Mouse (Mus musculus) lung, postnatal 14 days (tissue): ENCODE measurements around the gene Unc5cl.
"Not testable (repeated sequence)": the region's sequence is repeated elsewhere in the genome, so short reads cannot be mapped to it uniquely, and the experiment has no call there.

Source experiments
- DNase-seq: peaks from one replicate; pipeline ENCODE4 v3.0.0; 2021

Unc5cl gene

DNA sequence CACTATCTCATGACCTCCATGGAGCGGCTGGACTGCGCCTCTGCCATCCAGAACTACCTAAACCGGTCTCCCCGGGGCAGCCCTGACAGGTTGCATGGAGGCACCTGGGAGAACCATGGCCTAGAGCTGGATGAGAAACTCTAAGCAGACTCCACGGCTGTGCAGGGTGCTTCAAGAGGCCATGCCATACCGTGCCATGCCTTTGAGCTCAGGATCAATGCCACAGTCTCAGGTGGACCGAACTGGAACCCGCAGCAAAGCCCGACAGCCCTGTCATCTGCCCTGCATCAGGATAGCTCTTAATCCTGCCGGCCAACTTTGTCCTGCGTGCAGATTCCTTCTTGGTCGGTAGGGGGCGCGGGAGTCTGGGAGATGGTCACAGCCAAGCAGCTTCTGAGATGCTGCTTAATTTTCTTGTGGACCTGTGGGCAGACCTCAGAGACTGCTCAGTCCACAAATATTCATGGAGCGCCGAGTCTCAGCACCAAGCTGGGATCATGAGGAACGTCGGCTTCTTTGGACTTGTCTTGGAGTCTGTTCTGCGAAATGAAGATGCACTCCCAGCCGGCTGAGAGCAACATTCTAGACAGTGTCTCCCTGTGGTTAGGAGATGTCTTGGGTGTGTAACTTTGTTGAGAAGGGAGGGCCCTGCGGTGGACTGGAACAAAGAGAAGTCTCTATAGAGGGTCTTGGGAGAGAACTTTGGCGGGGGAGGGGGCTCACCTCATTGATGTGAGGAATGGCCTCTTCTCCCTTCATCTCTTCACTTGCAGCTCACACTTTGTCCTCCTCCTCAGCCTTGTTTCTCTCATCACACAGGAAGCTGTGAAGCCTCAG lies 12.9 kb downstream of the Unc5cl start:
- peak; percentile 89 for DNase-seq

DNA sequence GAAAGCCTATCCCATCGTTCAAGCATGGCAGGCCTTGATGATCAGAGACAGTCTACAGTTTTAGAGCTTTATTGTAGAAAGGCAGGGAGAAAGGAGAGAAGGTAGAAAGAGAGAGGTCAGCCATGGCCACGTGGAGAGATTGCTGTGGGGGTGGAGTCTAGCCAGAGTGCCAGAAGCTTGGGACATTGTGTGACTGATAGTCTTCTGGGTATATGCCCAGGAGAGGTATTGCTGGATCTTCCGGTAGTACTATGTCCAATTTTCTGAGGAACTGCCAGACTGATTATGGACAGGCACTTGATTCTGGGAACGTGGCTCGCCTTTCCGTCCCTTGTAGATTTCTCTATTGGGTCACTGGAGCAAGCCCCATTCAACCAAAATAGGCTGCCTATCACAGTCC lies 19.6 kb downstream of the Unc5cl start:
- DNase-seq = not testable (repeated sequence)

DNA sequence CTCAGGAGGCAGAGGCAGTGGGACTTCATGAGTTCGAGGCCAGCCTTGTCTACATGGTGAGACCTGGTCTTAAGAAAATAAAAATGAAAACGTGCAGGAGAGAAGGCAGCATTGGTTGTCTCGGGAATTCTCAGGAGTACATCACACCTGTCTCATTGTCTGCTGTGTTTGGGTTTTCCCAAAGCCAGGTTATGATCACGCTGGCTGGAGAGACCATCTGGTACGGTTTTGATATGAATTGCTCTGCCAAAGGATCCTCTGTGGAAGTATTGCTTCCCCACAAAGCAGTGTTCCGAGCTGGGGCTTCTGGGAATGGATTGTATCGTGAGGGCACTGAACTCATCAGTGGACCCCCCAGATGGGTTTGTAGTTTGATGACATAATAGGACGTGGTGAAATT lies 20.7 kb downstream of the Unc5cl start:
- DNase-seq = no peak

DNA sequence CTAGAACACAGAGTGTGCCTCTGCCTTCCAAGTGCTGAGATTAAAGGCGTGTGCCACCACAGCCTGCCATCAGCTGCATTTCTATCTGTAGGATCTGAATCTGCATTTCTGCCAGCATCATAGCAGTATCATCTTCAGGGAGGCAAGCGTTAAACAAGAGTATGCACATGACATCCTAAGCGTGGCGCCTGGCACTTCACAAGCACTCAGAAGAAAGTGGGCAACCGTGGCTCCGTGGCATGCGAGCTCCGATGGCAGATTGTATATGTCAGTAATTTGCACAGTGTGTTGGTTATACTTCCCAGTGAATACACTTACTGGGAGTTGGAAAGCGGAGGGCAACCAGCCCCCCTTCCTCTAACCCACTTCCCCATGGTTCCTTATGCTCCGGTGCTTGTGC lies 25.3 kb downstream of the Unc5cl start:
- no peak for DNase-seq

DNA sequence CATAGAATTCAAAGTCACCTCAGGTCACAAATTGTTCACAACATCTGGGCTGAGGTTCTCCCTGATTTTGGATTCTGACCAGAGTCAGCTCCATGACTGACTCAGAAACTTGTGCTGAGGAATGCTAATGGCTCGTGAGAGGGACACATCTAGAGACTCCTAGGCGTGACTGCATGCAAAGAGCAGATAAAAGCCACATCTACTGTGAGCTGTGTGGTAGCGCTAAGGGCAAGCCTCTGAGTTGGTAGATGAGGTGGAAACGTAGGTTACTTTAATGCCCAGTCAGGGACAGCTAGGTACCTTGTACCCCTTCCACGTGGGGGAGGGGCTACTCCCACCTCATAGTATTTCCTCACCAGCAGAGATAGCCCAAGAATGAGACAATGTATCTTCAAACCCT lies 29.1 kb downstream of the Unc5cl start:
- no peak for DNase-seq

DNA sequence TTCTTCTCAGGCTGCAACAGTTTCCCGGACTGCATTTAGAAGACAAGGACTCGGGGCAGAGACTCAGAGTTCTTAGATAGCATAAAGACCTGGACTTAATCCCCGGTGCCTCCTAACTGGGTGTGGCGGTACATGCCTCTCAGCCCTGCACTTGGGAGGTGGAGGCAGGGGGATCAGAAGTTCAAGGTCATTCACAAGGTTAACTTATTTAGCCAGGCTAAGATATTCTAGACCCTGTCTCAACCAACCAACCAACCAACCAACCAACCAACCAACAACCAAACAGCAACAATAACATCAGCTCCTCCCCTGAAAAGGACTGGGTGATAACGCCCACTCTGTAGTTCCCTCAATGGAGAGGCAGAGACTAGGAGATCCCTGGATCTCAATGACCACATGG lies 29.5 kb downstream of the Unc5cl start:
- DNase-seq = no peak

DNA sequence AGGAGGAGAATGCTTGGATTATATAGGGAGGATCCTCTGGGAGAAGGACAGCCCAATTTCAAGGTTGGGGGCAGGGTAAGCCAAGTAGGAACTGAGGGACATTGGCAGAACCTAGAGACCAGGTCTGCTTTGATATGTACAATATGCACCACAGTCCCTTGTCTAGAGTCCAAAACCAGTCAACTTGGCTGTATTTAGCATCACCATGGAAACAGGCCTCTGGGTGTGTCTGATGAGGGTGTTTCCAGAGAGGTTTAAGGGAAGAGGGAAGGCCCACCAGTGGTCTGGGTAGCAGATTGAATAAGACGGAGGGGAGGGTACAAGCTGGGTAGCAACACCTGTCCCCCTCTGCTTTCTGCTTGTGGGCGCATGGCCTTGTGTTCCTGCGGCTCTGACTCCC lies 34.8 kb downstream of the Unc5cl start:
- DNase-seq = no peak

DNA sequence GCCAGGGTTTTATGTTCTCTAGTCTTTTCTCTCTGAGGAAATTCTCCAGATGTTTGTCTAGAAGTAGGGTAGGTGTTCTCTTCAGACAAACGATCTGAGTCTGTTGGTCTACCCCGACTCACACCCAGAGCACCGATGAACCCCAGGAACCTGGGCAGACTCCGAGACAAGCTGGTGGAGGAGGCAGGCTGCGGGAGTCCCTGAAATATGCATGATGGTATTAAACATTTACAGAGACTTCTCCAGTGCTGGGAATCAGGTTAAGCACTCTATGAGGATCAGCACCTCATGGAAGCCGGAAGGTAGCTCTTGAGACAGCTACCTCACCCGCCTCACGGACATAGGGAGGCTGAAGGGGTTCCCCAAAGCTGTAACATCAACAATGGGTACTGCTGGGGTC lies 37.9 kb downstream of the Unc5cl start:
- DNase-seq = no peak

DNA sequence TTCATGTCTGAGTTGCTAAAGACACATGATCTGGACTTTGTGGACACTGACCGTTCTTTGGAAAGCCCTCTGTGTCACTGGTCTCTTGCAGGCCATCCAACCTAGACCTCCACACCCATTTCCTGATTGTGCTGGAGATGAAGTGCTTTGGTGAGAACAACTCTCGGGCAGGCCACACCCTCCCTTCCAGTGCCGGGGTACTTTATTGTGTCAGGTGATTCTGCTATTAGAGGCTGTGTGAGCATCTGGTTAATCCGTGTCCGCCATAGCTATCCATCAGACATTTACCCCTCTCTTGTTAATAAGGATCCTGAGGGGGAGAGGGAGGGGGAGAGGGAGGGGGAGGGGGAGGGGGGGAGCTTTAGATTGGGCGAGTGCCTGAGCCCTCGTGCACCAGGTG lies 38.9 kb downstream of the Unc5cl start:
- no peak for DNase-seq

DNA sequence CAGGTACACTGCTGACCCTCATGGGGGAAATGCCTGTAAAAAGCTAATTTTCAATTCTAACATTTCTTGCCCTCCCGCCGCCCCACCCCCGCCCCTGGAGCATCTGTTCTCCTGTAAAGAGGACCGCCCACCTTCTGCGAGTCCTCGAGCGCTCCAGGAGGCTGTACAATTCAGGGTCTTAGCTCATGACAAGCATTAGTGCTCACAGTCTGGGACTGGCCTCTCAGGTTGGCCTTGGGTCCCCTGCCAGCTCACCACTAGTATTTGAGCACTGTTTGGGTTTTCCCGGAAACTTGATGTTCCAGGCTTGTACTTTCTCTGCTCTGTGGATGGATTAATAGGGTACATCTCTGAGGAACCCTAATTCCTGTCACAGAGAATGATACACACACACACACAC lies 39.3 kb downstream of the Unc5cl start:
- no peak for DNase-seq

DNA sequence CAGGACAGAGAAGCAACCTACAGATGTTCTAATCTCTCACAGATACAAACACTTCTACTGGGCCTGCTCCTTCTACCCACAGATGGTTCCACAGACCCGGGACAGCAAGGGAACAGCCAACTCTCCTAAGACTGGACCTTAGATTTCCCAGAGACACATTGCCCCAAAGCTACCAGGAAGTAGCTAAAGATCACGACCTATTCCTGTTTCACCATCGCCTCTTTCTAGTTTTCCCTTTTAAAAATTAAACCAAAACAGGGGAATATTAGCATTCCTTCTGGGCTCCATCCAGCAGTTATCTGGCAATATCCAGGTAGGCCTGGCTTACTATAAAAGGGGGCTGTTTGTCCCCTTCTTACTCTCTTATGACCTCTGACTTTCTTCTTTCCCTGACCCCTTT lies 43.3 kb downstream of the Unc5cl start:
- no peak for DNase-seq

DNA sequence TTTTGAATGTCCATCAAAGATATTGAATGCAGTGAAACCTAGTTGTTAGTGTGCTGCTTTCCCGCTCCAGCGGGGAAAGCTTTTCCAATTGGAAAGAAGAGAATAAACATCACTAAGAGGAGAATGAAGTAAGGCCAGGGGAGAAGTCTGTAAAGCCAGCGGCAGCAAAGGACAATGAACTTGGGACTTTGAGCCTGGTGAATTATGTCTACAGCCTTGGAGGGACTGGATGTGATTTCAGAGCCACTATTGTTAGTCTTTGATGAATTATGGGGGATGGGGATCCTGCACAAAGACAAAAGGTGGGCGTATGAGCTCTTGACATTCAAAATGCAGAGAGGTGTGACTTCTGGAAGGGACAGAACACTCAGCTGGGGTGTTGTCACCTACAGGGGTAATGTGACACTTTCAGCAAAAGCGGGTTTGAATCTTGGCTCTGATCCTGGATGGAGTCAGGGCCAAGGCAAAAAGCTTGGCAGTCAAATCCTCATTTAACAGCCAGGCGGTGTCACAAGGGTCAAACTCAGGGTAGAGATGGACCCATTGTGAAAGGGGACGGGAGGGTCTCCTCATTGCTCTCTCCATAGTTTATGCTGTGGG lies 46.2 kb downstream of the Unc5cl start:
- DNase-seq = no peak

DNA sequence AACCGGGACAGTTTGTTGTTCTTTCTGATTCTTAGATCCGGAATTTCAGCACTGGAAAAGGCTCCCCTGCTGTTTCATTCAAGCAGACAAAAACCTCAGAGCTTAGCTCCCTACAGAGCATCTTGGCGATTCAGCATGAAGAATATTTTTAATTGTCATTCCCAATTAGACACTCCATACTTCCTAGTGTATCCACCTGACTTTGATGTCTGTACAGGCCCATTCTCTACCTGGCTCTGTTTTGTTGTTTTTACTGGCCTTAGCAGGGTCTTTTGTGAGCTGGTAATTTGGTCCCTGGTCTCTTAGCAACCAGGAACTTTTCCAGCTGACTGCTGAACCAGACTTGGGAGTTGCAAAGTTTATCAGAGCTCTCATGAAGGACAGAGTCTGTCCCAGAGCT lies 50.3 kb downstream of the Unc5cl start:
- DNase-seq = no peak

DNA sequence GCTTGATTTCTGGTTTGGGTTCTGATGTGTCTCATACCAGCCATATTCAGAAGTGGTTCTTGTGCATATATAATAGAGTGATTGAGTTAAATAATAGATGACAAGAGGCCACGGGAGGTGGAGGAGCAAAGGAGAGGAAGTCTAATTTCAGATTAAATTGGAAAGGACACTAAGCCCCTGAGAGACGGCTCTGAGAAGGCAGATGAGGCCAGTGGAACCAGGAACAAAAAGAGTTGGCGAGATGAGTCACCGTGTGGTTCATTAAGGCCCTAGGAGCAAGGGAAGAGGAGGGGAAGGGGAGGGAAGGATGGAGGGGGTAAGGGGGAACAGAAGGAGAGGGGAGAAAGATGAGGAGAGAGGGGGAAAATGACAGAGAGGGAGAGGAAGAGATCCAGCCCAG lies 52.3 kb downstream of the Unc5cl start:
- no peak for DNase-seq

DNA sequence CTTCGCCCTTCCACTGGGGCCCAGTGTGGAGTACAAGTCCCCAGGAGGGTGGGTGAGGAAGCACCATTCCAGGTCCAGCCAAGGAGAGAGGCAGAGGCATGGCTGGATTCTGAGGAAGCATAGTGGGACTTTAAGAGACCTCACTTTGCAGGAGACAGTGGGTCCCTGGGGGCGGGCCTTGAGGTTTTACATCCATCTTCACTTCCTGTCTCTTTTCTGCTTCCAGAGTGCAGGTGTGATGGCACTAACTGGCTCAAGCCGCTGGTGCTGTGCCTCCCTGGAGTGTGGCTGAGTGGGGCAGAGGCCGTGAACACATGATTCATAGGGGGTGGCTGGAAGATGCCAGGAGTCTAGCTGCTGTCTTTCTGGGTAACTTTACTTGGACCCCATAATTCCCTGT lies 54.9 kb downstream of the Unc5cl start:
- no peak for DNase-seq

DNA sequence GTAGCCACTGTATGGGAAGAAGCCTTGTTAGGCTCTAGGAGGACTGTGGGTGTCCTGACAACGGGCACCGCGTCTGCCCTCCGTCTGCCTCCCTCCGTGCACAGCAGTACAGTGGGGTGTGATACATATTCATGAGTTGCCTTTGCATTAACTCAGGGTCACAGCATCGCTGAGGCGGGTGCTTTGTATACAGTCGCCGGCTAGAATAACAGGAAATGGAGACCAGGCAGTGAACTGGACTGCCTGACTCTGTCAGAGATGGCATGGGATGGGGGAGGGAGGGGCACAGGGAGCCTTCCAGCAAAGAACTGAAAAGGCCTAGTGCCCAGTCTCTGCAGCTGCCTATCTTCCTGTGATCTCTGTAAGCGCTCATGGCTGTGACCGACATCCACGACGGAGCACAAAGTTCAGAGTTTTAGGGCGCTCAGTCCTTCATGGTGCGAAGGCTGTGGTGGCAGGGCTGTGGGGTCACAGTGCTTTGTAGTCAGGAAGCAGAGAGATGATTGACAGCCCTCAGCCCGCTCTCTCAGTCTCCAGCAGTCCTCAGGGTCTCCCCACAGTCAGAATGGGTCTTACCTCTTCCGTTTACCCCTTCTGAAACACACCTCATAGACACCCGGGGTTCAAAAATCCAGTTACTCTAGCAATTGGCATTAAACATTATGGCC lies 58.0 kb downstream of the Unc5cl start:
- peak; percentile 2 for DNase-seq

DNA sequence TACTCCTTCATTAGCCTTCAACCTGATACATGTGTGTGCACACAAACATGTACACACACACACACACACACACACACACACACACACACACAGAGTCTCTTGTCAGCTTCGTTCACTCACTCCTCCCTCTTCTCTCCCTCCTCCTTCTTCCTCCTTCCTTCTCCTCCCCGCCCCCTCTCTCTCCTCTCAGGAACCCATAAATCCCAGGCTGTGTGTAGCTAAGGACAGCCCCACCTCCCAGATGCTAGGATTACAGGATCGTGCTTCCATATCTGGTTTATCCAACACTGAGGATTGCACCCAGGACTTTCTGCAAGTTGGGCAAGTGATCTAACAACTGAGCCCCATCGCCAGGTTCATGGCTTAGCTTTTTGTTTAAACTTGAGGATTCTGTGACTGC lies 59.9 kb downstream of the Unc5cl start:
- no peak for DNase-seq

DNA sequence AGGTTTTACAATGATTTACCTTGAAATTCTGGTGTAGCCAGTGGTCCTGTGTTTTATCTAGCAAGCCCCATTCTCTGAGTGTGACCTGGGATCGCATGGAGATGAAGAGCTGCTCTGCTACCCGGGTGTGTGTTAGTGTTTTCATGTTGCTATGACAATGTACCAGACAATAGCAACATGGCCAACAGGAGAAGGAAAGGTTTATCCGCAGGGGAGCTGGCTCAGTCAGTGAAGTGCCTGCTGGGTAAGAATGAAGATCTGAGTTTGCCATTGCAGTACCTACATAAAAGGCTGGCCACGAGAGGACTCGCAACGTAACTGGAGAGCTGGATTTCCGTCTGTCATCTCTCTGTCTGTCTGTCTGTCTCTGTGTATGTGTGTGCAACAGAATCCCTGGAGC lies 64.3 kb downstream of the Unc5cl start:
- no peak for DNase-seq

DNA sequence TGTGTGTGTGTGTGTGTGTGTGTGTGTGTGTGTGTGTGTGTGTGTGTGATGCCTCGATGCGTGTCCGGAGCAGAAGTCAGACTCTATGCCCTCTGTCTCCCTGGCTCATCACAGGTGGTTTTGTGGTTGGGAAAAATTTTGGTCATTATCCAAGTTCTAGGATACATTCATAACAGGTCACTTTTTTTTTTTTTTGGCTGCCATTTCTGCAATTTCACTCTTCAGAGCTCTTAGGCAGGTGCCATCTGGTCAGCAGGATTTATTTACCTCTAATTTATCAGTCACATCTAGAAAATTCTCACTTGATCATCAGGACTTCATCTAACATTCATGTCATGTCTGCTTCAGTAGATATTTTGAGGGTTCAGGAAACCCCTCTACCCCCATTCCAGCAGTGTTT lies 65.7 kb downstream of the Unc5cl start:
- no peak for DNase-seq

DNA sequence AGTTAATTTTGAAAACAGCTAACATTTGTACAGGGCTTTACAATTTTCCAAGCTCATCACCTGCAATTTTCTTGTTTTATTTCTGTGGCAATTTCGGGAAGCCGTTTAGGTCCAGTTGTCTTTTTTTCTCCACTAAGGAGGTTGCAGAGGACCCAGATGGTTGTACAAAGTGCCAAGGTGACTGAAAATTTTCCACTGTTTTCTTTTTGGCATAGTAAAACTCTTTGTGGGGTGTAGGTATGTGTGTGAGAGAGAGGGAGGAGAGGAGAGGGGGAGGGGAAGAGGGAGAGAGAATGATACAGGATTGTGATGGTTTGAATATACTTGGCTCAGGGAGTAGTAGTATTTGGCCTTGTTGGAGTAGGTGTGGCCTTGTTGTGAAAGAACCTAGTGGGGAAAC lies 68.4 kb downstream of the Unc5cl start:
- no peak for DNase-seq

DNA sequence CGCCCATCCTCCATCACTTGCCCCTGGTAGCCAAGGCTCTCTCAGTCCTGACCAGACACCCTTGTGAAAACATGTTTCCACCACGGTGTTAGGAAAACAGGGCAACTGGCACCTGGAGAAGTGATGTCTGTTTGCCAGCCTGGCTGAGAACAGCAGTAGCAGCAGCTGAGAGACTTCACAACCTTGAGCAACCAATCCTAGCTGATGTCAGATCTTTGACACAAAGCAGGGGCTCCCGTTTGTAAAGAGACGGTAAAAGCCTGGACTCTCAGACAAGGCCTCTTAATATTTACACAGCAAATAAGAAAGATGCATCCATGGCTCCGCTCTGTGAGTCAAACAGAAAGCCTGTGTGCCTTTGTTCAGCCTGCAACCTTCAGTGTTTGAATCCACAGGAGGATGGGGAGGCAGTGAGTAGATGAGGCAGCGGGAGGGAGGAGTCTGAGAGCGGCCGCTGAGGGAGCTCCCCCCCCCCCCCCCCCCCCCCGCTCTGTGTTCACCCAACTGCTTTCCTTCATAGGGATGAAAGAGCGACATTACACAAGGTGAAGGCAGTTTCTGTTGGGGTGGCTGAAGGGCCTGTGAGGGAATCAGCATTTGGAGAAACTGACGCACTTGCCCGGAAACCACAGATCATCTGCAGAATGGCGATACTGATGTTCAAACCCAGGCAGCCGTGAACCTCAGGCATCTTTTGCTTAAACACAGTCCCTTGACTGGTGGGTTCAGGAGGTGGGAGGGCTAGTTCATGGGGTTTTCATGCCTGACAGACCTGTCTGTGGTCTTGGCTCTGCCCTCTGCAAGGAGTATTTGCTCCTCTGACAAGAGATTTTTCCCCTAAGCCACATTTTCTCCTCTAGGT lies 79.4 kb downstream of the Unc5cl start:
- DNase-seq = no peak

DNA sequence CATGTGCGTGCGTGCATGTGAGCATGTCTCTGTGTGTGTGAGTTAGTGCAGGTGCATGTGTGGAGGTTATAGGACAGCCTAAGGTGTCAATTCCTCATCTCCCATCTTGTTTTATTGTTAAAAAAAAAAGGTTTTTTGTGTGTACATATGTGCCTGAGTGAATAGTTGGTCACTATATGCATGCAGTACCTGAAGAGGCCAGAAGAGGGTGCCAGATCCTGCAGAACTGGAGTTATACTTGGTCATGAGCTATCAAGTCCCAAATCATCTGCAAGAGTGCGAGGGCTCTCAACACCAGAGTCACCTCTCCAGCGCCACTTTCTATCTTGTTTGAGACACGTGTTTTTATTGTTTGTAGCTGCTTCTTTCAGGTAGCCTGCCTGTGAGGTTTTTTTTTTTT lies 83.6 kb downstream of the Unc5cl start:
- peak; percentile 12 for DNase-seq

DNA sequence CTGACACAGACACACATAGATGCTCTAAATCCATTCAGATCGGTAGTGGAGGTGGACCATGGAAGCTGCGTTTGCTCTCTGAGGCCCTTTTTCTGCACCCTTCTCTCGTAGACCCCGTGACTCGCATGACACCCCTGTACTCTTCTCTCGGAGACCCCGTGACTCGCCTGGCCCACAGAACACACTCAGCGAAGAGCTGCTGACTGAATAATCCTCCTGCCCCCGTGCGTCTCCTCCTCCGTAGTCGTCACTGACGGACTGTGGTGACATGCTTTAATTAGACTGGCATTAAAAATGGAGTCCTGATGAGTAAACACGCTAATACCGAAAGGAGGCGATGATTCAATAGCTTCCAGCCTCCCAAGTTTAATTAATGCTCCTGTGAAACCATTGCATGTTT lies 84.6 kb downstream of the Unc5cl start:
- no peak for DNase-seq
